Mouse (Mus musculus) naive thymus-derived CD4-positive, alpha-beta T cell, adult 2 months (primary cell): Measurements from ENCODE around the gene Cyp27b1.
"Not testable (repeated sequence)": the region's sequence is repeated elsewhere in the genome, so short reads cannot be mapped to it uniquely, and the experiment has no call there.

ENCODE experiments used
- DNase-seq: peaks from one replicate; pipeline ENCODE4 v3.0.0-alpha.2; 2011; ENCODE audit warnings: low read depth

The Cyp27b1 gene

GRCm38 (mm10) chr10:127049395-127050118 is 1.5 kb downstream of the Cyp27b1 start:
- DNase-seq = peak; percentile 59

GRCm38 (mm10) chr10:127050119-127050474 is 2.0 kb downstream of the Cyp27b1 start:
- DNase-seq = no peak

GRCm38 (mm10) chr10:127054646-127055045 is 6.6 kb downstream of the Cyp27b1 start:
- no peak for DNase-seq

- no peak for DNase-seq
Measured at GRCm38 (mm10) chr10:127055406-127055805, 7.4 kb downstream of the Cyp27b1 start.

GRCm38 (mm10) chr10:127056490-127056889 is 8.4 kb downstream of the Cyp27b1 start:
- DNase-seq = no peak

GRCm38 (mm10) chr10:127058161-127058560 is 10.1 kb downstream of the Cyp27b1 start:
- peak; percentile 90 for DNase-seq

GRCm38 (mm10) chr10:127058708-127059107 is 10.7 kb downstream of the Cyp27b1 start:
- no peak for DNase-seq

GRCm38 (mm10) chr10:127059174-127059967 is 11.3 kb downstream of the Cyp27b1 start:
- DNase-seq = no peak

- DNase-seq = peak; percentile 82
Measured at GRCm38 (mm10) chr10:127059968-127060916, 12.2 kb downstream of the Cyp27b1 start, which contains the start of gene March9. Gene March9, minus strand, starts transcription at chr10:127060184.

GRCm38 (mm10) chr10:127061085-127061484 is 13.0 kb downstream of the Cyp27b1 start:
- DNase-seq = no peak

- no peak for DNase-seq
Measured at GRCm38 (mm10) chr10:127061513-127061912, 13.5 kb downstream of the Cyp27b1 start.

- not testable (repeated sequence) for DNase-seq
Measured at GRCm38 (mm10) chr10:127062101-127062500, 14.1 kb downstream of the Cyp27b1 start.

GRCm38 (mm10) chr10:127062503-127062902 is 14.5 kb downstream of the Cyp27b1 start:
- no peak for DNase-seq

GRCm38 (mm10) chr10:127063239-127063872 is 15.3 kb downstream of the Cyp27b1 start, which contains the start of gene Cdk4:
Gene Cdk4, plus strand, starts transcription at chr10:127063534.
- peak; percentile 98 for DNase-seq

- peak; percentile 46 for DNase-seq
Measured at GRCm38 (mm10) chr10:127063913-127064870, 16.1 kb downstream of the Cyp27b1 start.

- no peak for DNase-seq
Measured at GRCm38 (mm10) chr10:127065981-127066380, 17.9 kb downstream of the Cyp27b1 start.

GRCm38 (mm10) chr10:127066519-127067018 is 18.5 kb downstream of the Cyp27b1 start:
- DNase-seq = no peak

- DNase-seq = no peak
Measured at GRCm38 (mm10) chr10:127068360-127069038, 20.4 kb downstream of the Cyp27b1 start.
